Comparison of ENCODE assay signal across 36 mouse cellular contexts in the genomic region with DNA sequence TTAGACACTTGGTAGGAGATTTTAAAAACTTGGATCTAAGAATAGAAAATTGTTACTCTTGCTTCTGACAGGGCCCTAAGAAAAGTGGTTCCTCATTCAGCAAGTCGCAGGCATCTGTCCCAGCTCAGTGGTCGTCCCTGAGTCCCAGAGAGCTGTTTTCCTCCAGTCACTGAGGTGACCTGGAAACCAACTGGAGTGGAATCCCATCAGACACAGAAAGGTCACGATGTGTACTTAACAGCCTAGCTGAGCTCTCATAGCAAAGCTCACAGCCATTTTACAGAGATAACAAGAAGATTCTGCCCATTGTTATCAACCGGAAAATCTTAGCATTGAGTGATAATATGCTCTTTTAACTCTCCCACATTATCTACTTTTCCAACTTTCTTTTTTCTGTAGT.
"Had no signal": no experiment of that assay in that cellular context is flagged by ENCODE, and none has a peak within 500 bp of the region (broad histone marks: within the 10 kb centered on the region; RNA-seq: fewer than 3 reads in every experiment).

No protein-coding gene starts in this region.

- DNase-seq: heart, postnatal 10 days; heart, postnatal 14 days; heart, postnatal 36 days; heart, postnatal 4 days; kidney, adult 11 months; kidney, adult 18-20 months; kidney, adult 2 months; kidney, adult 8-10 months; kidney, adult 9 months; kidney, postnatal 10 days; kidney, postnatal 14 days; kidney, postnatal 25 days; kidney, postnatal 36 days; kidney, postnatal 4 days; layer of hippocampus, adult 9-11 months; layer of hippocampus, postnatal 36 days had no signal

- ATAC-seq: hindbrain, embryonic 16.5 days; hindbrain, postnatal 0 days; inflammation-experienced regulatory T-cells, adult 6 months; intestine, embryonic 15.5 days; intestine, embryonic 16.5 days; intestine, postnatal 0 days had no signal

- H3K27ac ChIP-seq: heart, embryonic 10.5 days; heart, embryonic 13.5 days; heart, embryonic 15.5 days; hindbrain, embryonic 10.5 days; hindbrain, embryonic 12.5 days; hindbrain, embryonic 13.5 days; hindbrain, embryonic 14.5 days; hindbrain, embryonic 15.5 days; hindbrain, postnatal 0 days; intestine, embryonic 15.5 days; kidney, embryonic 15.5 days; kidney, postnatal 0 days; layer of hippocampus, adult 2 months; left cerebral cortex, adult 2 months had no signal

- H3K4me3 ChIP-seq: heart, embryonic 10.5 days; heart, embryonic 12.5 days; heart, embryonic 13.5 days; heart, embryonic 15.5 days; hindbrain, embryonic 10.5 days; hindbrain, embryonic 12.5 days; hindbrain, embryonic 13.5 days; hindbrain, embryonic 15.5 days; intestine, embryonic 15.5 days; kidney, embryonic 15.5 days; layer of hippocampus, adult 2 months; left cerebral cortex, adult 2 months had no signal

- H3K27me3 ChIP-seq: heart, embryonic 12.5 days; heart, embryonic 13.5 days; heart, embryonic 15.5 days; hindbrain, embryonic 12.5 days; hindbrain, embryonic 13.5 days; hindbrain, embryonic 15.5 days; intestine, embryonic 15.5 days; kidney, embryonic 15.5 days had no signal

- H3K4me2 ChIP-seq: heart, embryonic 11.5 days; heart, embryonic 12.5 days; heart, embryonic 13.5 days; heart, embryonic 15.5 days; hindbrain, embryonic 12.5 days; hindbrain, embryonic 13.5 days; hindbrain, embryonic 14.5 days; hindbrain, embryonic 15.5 days; intestine, embryonic 15.5 days; kidney, embryonic 15.5 days had no signal

- H3K9me3 ChIP-seq: heart, embryonic 10.5 days; heart, embryonic 12.5 days; heart, embryonic 13.5 days; heart, embryonic 15.5 days; hindbrain, embryonic 10.5 days; hindbrain, embryonic 12.5 days; hindbrain, embryonic 13.5 days; hindbrain, embryonic 15.5 days; intestine, embryonic 15.5 days; kidney, embryonic 15.5 days had no signal

- H3K4me1 ChIP-seq: heart, embryonic 10.5 days; heart, embryonic 12.5 days; heart, embryonic 13.5 days; heart, embryonic 15.5 days; hindbrain, embryonic 10.5 days; hindbrain, embryonic 12.5 days; hindbrain, embryonic 13.5 days; hindbrain, embryonic 15.5 days; intestine, embryonic 15.5 days; kidney, embryonic 15.5 days had no signal

- H3K9ac ChIP-seq: heart, embryonic 12.5 days; heart, embryonic 13.5 days; heart, embryonic 15.5 days; hindbrain, embryonic 12.5 days; hindbrain, embryonic 13.5 days; hindbrain, embryonic 14.5 days; hindbrain, embryonic 15.5 days; intestine, embryonic 15.5 days; kidney, embryonic 15.5 days had no signal

- H3K36me3 ChIP-seq: heart, embryonic 12.5 days; heart, embryonic 13.5 days; heart, embryonic 15.5 days; hindbrain, embryonic 10.5 days; hindbrain, embryonic 12.5 days; hindbrain, embryonic 13.5 days; hindbrain, embryonic 15.5 days; intestine, embryonic 15.5 days; kidney, embryonic 15.5 days had no signal
